Mouse (Mus musculus) myocyte (in vitro differentiated cells): ENCODE measurements around the gene Theg.

Experiments
- MAX ChIP-seq: IDR thresholded peaks from one replicate; pipeline ENCODE4 v1.6.1; 2011; ENCODE audit warnings: low read depth, mild to moderate bottlenecking, control low read depth
- POLR2A ChIP-seq: IDR thresholded peaks from one replicate; pipeline ENCODE4 v1.6.1; 2011; ENCODE audit warnings: low read depth, mild to moderate bottlenecking, control low read depth, moderate library complexity; ENCODE audit not compliant: insufficient read length
- REST ChIP-seq: IDR thresholded peaks from one replicate; pipeline ENCODE4 v1.6.1; 2011; ENCODE audit warnings: mild to moderate bottlenecking, control low read depth, moderate library complexity; ENCODE audit not compliant: insufficient read depth, insufficient read length
- TCF12 ChIP-seq: IDR thresholded peaks from one replicate; pipeline ENCODE4 v1.6.1; 2011; ENCODE audit warnings: mild to moderate bottlenecking, control low read depth; ENCODE audit not compliant: poor library complexity, insufficient read depth, severe bottlenecking

DNA sequence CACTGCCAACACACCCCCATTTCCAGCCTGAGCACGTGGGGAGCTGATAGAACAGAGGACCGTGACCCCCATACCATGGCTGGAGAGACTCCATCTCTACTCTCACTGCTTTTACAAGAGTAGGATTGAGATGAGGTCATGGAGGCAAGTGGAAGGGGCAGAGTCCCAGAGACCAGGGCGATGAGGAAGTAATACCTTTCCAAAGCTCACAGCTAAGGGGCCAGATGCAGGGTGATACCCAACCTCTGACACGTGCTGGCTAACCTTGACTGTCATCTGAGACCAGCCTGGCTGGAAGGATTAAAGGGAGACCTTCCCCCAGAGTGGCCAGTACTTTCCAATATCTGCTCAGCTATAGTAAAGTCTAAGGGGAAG, 608 bp upstream of the Theg start:
- no peak for TF ChIP-seq REST
- TF ChIP-seq TCF12 = no peak
- no peak for TF ChIP-seq MAX
- no peak for TF ChIP-seq POLR2A
